Mouse (Mus musculus) small intestine, adult 2 months (tissue): ENCODE measurements at regions not wholly inside any gene's neighbourhood (a gene's known extent, or its start where the extent isn't known, plus 50 kb on each side); places are given as distances from the start of the nearest gene placed in this dataset.

Experiments
- H3K27ac ChIP-seq: fragments of 200-500 bp; 2 replicates; pipeline ENCODE4 v1.5.1; 2012; ENCODE audit warnings: low read depth, low read length, control low read depth, inconsistent platforms; ENCODE audit not compliant: insufficient read depth
- H3K27me3 ChIP-seq: fragments of 200-500 bp; 2 replicates; pipeline ENCODE4 v1.6.1; 2012; ENCODE audit warnings: mild to moderate bottlenecking, moderate library complexity, low read length, inconsistent platforms; ENCODE audit not compliant: control insufficient read depth, insufficient read depth
- H3K36me3 ChIP-seq: fragments of 200-500 bp; 2 replicates; pipeline ENCODE4 v1.6.1; 2012; ENCODE audit warnings: mild to moderate bottlenecking, low read length, control low read depth, inconsistent platforms; ENCODE audit not compliant: control insufficient read depth, insufficient read depth
- H3K4me1 ChIP-seq: fragments of 200-500 bp; 2 replicates; pipeline ENCODE4 v1.6.1; 2012; ENCODE audit warnings: low read length, inconsistent platforms, mixed read lengths; ENCODE audit not compliant: control insufficient read depth, insufficient read depth, insufficient read length
- H3K4me3 ChIP-seq: fragments of 200-500 bp; 2 replicates; pipeline ENCODE4 v1.5.1; 2012; ENCODE audit warnings: low read depth, mild to moderate bottlenecking, control low read depth, inconsistent platforms, low read length, moderate library complexity
- CTCF ChIP-seq: fragments of 200-500 bp; IDR thresholded peaks from 2 replicates; pipeline ENCODE4 v1.5.1; 2012; ENCODE audit warnings: low read depth, mild to moderate bottlenecking, control low read depth, inconsistent platforms, low read length, moderate library complexity, mixed read lengths; ENCODE audit not compliant: insufficient replicate concordance, insufficient read length; ENCODE audit errors: extremely low read depth
- POLR2A ChIP-seq: fragments of 200-500 bp; IDR thresholded peaks from 2 replicates; pipeline ENCODE4 v1.6.1; 2012; ENCODE audit warnings: low read depth, mild to moderate bottlenecking, control low read depth, inconsistent platforms, low read length, moderate library complexity
- WGBS: fragments of 180-500 bp; shearing (Covaris S2); methylation state at CpG from one replicate; pipeline ENCODE4 v1.1.7; 2018; 5-methylcytosine and 5-hydroxymethylcytosine counted together

GRCm38 (mm10) chr13:59196311-59196710, 388.7 kb downstream of the Agtpbp1 start:
- Histone ChIP-seq H3K36me3 (no peaks in the 10 kb centered on the region), H3K4me1 (no peaks in the 10 kb centered on the region), H3K27me3 (no peaks in the 10 kb centered on the region), H3K4me3 (no peak overlapping the region), H3K27ac (no peak overlapping the region)
- TF ChIP-seq POLR2A: no peak
- no peak for TF ChIP-seq CTCF
- WGBS: 69% methylated on average over 5 of the region's 5 CpGs

GRCm38 (mm10) chr13:59188431-59188830, 382.1 kb downstream of the Ntrk2 start:
- Histone ChIP-seq H3K4me1 (no peaks in the 10 kb centered on the region), H3K27me3 (no peaks in the 10 kb centered on the region), H3K4me3 (no peak overlapping the region), H3K27ac (no peak overlapping the region), H3K36me3 (no peaks in the 10 kb centered on the region)
- WGBS: 79% methylated on average over 11 of the region's 11 CpGs
- TF ChIP-seq CTCF: no peak
- no peak for TF ChIP-seq POLR2A
